Mouse (Mus musculus) heart, embryonic 10.5 days (tissue): ENCODE measurements around the gene Utp11. TPM values are rescaled to one million over a fixed set of nuclear protein-coding genes. Genes with fewer than 3 reads are reported as not detected.
"Not testable (repeated sequence)": the region's sequence is repeated elsewhere in the genome, so short reads cannot be mapped to it uniquely, and the experiment has no call there.

Experiments used
- DNase-seq: peaks from one replicate; pipeline ENCODE4 v3.0.0-alpha.2; 2017; ENCODE audit warnings: low spot score
- H3K27ac ChIP-seq: fragments of 300-500 bp; sonication (generic); 2 replicates; pipeline ENCODE4 v1.5.1; 2016; ENCODE audit warnings: mild to moderate bottlenecking
- H3K27me3 ChIP-seq: fragments of 300-500 bp; sonication (generic); 2 replicates; pipeline ENCODE4 v1.6.1; 2016; ENCODE audit warnings: mild to moderate bottlenecking; ENCODE audit not compliant: poor library complexity, insufficient read depth, severe bottlenecking
- H3K36me3 ChIP-seq: fragments of 300-500 bp; sonication (generic); 2 replicates; pipeline ENCODE4 v1.6.1; 2016; ENCODE audit warnings: mild to moderate bottlenecking, moderate library complexity
- H3K4me1 ChIP-seq: fragments of 300-500 bp; sonication (generic); 2 replicates; pipeline ENCODE4 v1.6.1; 2016; ENCODE audit warnings: mild to moderate bottlenecking
- H3K4me3 ChIP-seq: fragments of 300-500 bp; sonication (generic); 2 replicates; pipeline ENCODE4 v1.5.1; 2016; ENCODE audit warnings: mild to moderate bottlenecking, moderate library complexity
- H3K9me3 ChIP-seq: fragments of 300-500 bp; sonication (generic); 2 replicates; pipeline ENCODE4 v1.6.1; 2016; ENCODE audit warnings: mild to moderate bottlenecking, moderate library complexity
- WGBS: fragments of 180-500 bp; shearing (Covaris S2); methylation state at CpG from one replicate; pipeline ENCODE4 v1.1.7; 2016; 5-methylcytosine and 5-hydroxymethylcytosine counted together
- polyA plus RNA-seq: library from polyadenylated mRNA; unstranded; fragments of >200 nt; fragmentation: Nextera tagmentation; extraction: Ambion mirVana; gene quantifications from 2 replicates; pipeline ENCODE4 v1.2.1, GENCODE M21; 2016

Utp11 gene
- polyA plus RNA-seq, 1 experiment from 2014 or later, result 63.6 TPM

GRCm38 (mm10) chr4:124710776-124711291, 17.4 kb upstream of the Utp11 start:
- no peaks in the 10 kb centered on the region for H3K27me3 ChIP-seq
- peaks cover 50% of the 10 kb centered on the region for H3K4me1 ChIP-seq
- no peaks in the 10 kb centered on the region for H3K9me3 ChIP-seq
- WGBS, result 10% methylated on average over 5 of the region's 5 CpGs
- H3K4me3 ChIP-seq, result no peak overlapping the region
- no peak overlapping the region for H3K27ac ChIP-seq
- no peak for DNase-seq
- peaks cover 17% of the 10 kb centered on the region for H3K36me3 ChIP-seq

- peaks cover 20% of the 10 kb centered on the region; the same call in 1 of the 2 replicates for H3K36me3 ChIP-seq
- H3K4me3 ChIP-seq, result peak overlapping the region; percentile 58
- peaks cover 52% of the 10 kb centered on the region for H3K4me1 ChIP-seq
- H3K27ac ChIP-seq, result peak overlapping the region; percentile 93
- H3K9me3 ChIP-seq, result no peaks in the 10 kb centered on the region
- 4% methylated on average over 18 of the region's 18 CpGs for WGBS
- DNase-seq, result no peak
- H3K27me3 ChIP-seq, result no peaks in the 10 kb centered on the region
These were observed 16.6 kb upstream of the Utp11 start for GRCm38 (mm10) chr4:124709961-124710446.

- Histone ChIP-seq H3K4me3 (peak overlapping the region; percentile 58), H3K36me3 (peaks cover 20% of the 10 kb centered on the region; the same call in 1 of the 2 replicates), H3K27me3 (no peaks in the 10 kb centered on the region), H3K9me3 (no peaks in the 10 kb centered on the region), H3K27ac (peak overlapping the region; percentile 93), H3K4me1 (peaks cover 61% of the 10 kb centered on the region)
- peak; percentile 96 for DNase-seq
- WGBS, result 1% methylated on average over 41 of the region's 41 CpGs
These were observed 15.4 kb upstream of the Utp11 start for GRCm38 (mm10) chr4:124708518-124709477.

- peak overlapping the region; percentile 93 for H3K27ac ChIP-seq
- not testable (repeated sequence) for DNase-seq, H3K9me3 ChIP-seq, H3K27me3 ChIP-seq, H3K4me3 ChIP-seq
- H3K36me3 ChIP-seq, result peaks cover 20% of the 10 kb centered on the region; the same call in 1 of the 2 replicates
- WGBS, result 11% methylated on average over 1 of the region's 1 CpGs
- H3K4me1 ChIP-seq, result peaks cover 67% of the 10 kb centered on the region
These were observed 14.8 kb upstream of the Utp11 start for GRCm38 (mm10) chr4:124708200-124708517.

- DNase-seq, result not testable (repeated sequence)
- 84% methylated on average over 25 of the region's 25 CpGs for WGBS
These were observed 14.2 kb upstream of the Utp11 start for GRCm38 (mm10) chr4:124707381-124708199.

GRCm38 (mm10) chr4:124705661-124706269, 12.4 kb upstream of the Utp11 start:
- H3K27ac ChIP-seq, result peak overlapping the region; percentile 87
- no peaks in the 10 kb centered on the region for H3K27me3 ChIP-seq
- H3K4me1 ChIP-seq, result peaks cover 85% of the 10 kb centered on the region
- DNase-seq, result no peak
- no peak overlapping the region for H3K4me3 ChIP-seq
- H3K9me3 ChIP-seq, result no peaks in the 10 kb centered on the region
- peaks cover 20% of the 10 kb centered on the region; the same call in 1 of the 2 replicates for H3K36me3 ChIP-seq
- WGBS, result 84% methylated on average over 23 of the region's 23 CpGs

More at GRCm38 (mm10) chr4:124707381-124708199, 14.2 kb upstream of the Utp11 start:
- Histone ChIP-seq H3K4me1 (peaks cover 69% of the 10 kb centered on the region), H3K36me3 (peaks cover 20% of the 10 kb centered on the region; the same call in 1 of the 2 replicates), H3K27ac (0 out of 2 replicates have a peak overlapping the region, but pooled peaks have one; percentile 93)
- not testable (repeated sequence) for H3K27me3 ChIP-seq, H3K9me3 ChIP-seq, H3K4me3 ChIP-seq

GRCm38 (mm10) chr4:124704797-124705474, 11.5 kb upstream of the Utp11 start:
- Histone ChIP-seq H3K4me1 (peaks cover 87% of the 10 kb centered on the region), H3K4me3 (peak overlapping the region; percentile 35), H3K36me3 (peaks cover 20% of the 10 kb centered on the region; the same call in 1 of the 2 replicates), H3K9me3 (no peaks in the 10 kb centered on the region), H3K27ac (peak overlapping the region; percentile 87), H3K27me3 (no peaks in the 10 kb centered on the region)
- DNase-seq, result no peak
- 13% methylated on average over 11 of the region's 11 CpGs for WGBS

- peak overlapping the region; percentile 87 for H3K27ac ChIP-seq
- H3K9me3 ChIP-seq, result no peaks in the 10 kb centered on the region
- WGBS, result 5% methylated on average over 6 of the region's 6 CpGs
- H3K4me3 ChIP-seq, result peak overlapping the region; percentile 35
- no peaks in the 10 kb centered on the region for H3K27me3 ChIP-seq
- H3K4me1 ChIP-seq, result peaks cover 84% of the 10 kb centered on the region
- no peak for DNase-seq
- peaks cover 20% of the 10 kb centered on the region; the same call in 1 of the 2 replicates for H3K36me3 ChIP-seq
These were observed 10.7 kb upstream of the Utp11 start for GRCm38 (mm10) chr4:124703881-124704796.

- Histone ChIP-seq H3K27me3 (no peaks in the 10 kb centered on the region), H3K27ac (peak overlapping the region; percentile 87), H3K4me1 (peaks cover 76% of the 10 kb centered on the region), H3K36me3 (peaks cover 20% of the 10 kb centered on the region; the same call in 1 of the 2 replicates), H3K4me3 (peak overlapping the region; percentile 35), H3K9me3 (no peaks in the 10 kb centered on the region)
- 20% methylated on average over 2 of the region's 2 CpGs for WGBS
- DNase-seq, result no peak
These were observed 10.0 kb upstream of the Utp11 start for GRCm38 (mm10) chr4:124703406-124703805.

GRCm38 (mm10) chr4:124701916-124702315, 8.5 kb upstream of the Utp11 start:
- H3K4me1 ChIP-seq, result peaks cover 65% of the 10 kb centered on the region
- H3K27ac ChIP-seq, result peak overlapping the region; percentile 96
- peak overlapping the region; percentile 96 for H3K4me3 ChIP-seq
- WGBS, result 29% methylated on average over 5 of the region's 5 CpGs
- DNase-seq, result no peak
- H3K9me3 ChIP-seq, result no peaks in the 10 kb centered on the region
- no peaks in the 10 kb centered on the region for H3K27me3 ChIP-seq
- peaks cover 14% of the 10 kb centered on the region; the same call in 1 of the 2 replicates for H3K36me3 ChIP-seq
